Mouse (Mus musculus): ENCODE measurements around the gene Tomm6. TPM values are rescaled to one million over a fixed set of nuclear protein-coding genes. Genes with fewer than 3 reads are reported as not detected.

Tomm6 gene
- total and polyA plus RNA-seq, 2 experiments from 2014 or later, result 73.9 to 329 TPM

DNA sequence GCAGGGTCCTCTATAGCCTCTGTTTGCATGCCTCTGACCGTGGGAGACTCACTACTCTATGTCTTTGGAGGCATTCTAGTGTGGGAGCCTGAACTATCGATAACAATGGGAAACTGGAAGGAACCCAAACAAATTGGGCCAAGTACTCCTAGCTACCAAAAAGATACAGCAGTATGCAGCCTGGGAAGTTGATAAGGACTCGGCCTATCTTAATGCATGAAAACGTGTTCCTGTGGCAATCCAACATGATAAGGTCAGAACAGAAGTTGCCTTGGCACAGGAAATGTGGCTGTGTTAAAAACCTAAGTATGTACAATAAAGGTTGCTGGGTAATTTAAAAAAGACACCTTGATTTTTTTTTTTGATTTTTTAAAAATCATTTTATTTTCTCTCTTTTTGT, 33.0 kb upstream of the Tomm6 start:
- TF ChIP-seq CTCF (IDR thresholded peaks at IDR 0.05; ENCODE audit: low read depth), result no peak

DNA sequence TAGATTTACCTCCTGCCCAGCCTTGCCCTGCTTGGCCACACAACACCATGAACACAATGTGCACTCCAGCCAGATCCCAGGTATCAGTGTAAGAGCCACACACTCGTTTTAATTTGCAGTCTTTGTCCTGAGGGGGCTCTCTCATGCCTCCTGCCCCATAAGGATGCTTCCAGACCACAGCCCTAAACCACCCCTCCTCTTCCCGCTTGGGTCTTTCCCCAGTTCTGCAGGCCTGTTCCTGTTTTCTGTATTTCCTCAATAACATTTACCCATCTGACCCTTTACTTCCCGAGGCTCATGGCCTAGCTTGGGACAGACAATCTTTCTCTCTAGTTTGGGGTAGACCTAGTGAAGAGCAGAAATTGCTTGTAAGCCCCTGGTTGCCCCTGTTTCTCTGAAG, 26.9 kb upstream of the Tomm6 start:
- H3K27me3 ChIP-seq (ENCODE audit: insufficient read depth, low read length), result no peaks in the 10 kb centered on the region
- H3K4me3 ChIP-seq (ENCODE audit: low read depth, low read length), result no peak overlapping the region
- no peaks in the 10 kb centered on the region for H3K4me1 ChIP-seq (ENCODE audit: insufficient read depth)
- ATAC-seq, result no peak
- H3K9ac ChIP-seq, result no peak overlapping the region
- WGBS, result 66% methylated on average over 3 of the region's 3 CpGs
- H3K4me2 ChIP-seq (ENCODE audit: low read depth), result no peak overlapping the region
- TF ChIP-seq CTCF (IDR thresholded peaks at IDR 0.05; ENCODE audit: low read depth), result no peak
- no peaks in the 10 kb centered on the region for H3K9me3 ChIP-seq (ENCODE audit: low read length)
- H3K27ac ChIP-seq (ENCODE audit: low read depth, low read length), result no peak overlapping the region
- no peak for DNase-seq
- no peaks in the 10 kb centered on the region for H3K36me3 ChIP-seq (ENCODE audit: insufficient read depth)

More for the DNA sequence above, 33.0 kb upstream of the Tomm6 start:
- no peak overlapping the region for H3K4me2 ChIP-seq (ENCODE audit: low read depth)
- H3K9me3 ChIP-seq (ENCODE audit: low read length), result no peaks in the 10 kb centered on the region
- no peak overlapping the region for H3K27ac ChIP-seq (ENCODE audit: low read depth, low read length)
- H3K27me3 ChIP-seq (ENCODE audit: insufficient read depth, low read length), result no peaks in the 10 kb centered on the region
- no peaks in the 10 kb centered on the region for H3K4me1 ChIP-seq (ENCODE audit: insufficient read depth)
- DNase-seq (no peak), ATAC-seq (no peak)
- no peaks in the 10 kb centered on the region for H3K36me3 ChIP-seq (ENCODE audit: insufficient read depth)
- 75% methylated on average over 4 of the region's 4 CpGs for WGBS
- no peak overlapping the region for H3K9ac ChIP-seq
- no peak overlapping the region for H3K4me3 ChIP-seq (ENCODE audit: low read depth, low read length)

DNA sequence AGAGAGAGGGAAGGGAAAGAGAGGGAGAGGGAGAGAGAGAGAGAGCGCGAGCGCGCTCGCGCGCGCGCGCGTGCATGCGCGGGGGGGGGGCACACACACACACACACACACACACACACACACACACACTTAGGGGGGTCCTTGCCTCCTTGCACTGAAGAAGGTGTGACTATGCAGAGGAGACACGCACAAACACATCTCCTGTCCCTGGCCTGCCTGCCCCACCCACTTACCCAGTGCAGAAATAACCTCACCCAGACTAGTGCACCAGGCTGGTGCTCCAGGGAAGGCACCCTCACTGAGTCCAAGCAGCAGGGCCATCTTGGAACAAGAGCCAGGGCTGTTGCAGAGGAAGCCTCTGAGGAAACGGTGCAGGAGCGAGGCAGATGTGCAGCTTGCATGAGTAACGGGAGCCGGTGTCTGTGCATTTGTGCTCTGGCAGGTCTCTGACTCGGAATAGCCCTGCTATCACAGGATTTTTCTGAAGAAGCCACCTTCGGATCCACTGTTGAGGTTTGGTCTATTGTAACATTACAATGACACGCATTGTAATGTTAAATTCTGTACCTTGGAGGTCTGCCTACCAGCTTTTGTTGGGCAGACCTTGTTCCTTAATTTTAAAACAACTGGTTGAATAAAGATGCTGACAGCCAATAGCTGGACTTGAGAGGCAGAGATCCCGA, 24.8 kb upstream of the Tomm6 start:
- Histone ChIP-seq H3K4me1 (ENCODE audit: insufficient read depth) (no peaks in the 10 kb centered on the region), H3K4me2 (ENCODE audit: low read depth) (0 out of 2 replicates have a peak overlapping the region, but pooled peaks have one; percentile 5), H3K9ac (no peak overlapping the region; the same call in 1 of the 2 replicates), H3K27ac (ENCODE audit: low read depth, low read length) (no peak overlapping the region), H3K27me3 (ENCODE audit: insufficient read depth, low read length) (no peaks in the 10 kb centered on the region), H3K4me3 (ENCODE audit: low read depth, low read length) (no peak overlapping the region), H3K9me3 (ENCODE audit: low read length) (no peaks in the 10 kb centered on the region), H3K36me3 (ENCODE audit: insufficient read depth) (no peaks in the 10 kb centered on the region)
- no peak for ATAC-seq
- DNase-seq, result no peak
- no peak for TF ChIP-seq CTCF (IDR thresholded peaks at IDR 0.05; ENCODE audit: low read depth)
- 48% methylated on average over 22 of the region's 22 CpGs for WGBS

DNA sequence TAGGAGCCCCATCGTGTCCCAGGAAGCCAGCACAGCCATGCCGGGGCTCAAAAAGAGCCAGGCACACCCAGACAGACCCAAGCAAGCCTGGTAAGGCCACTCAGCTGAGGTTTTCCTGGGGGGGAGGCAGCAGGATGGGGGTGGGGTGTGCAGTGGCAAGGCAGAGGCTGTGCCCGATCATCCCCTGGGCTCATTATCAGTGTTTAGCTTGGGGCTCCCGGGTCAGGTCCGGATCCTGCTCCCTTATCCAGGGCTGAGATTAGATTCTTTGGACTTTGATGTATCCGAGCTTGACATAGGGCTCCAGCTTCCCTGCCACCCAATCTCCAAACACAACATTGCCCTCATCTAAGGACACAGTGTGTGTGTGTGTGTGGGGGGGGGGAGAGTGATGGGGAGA, 23.7 kb upstream of the Tomm6 start:
- TF ChIP-seq CTCF (IDR thresholded peaks at IDR 0.05; ENCODE audit: low read depth), result no peak
- Histone ChIP-seq H3K4me1 (ENCODE audit: insufficient read depth) (no peaks in the 10 kb centered on the region), H3K9ac (no peak overlapping the region), H3K36me3 (ENCODE audit: insufficient read depth) (no peaks in the 10 kb centered on the region), H3K4me3 (ENCODE audit: low read depth, low read length) (no peak overlapping the region), H3K9me3 (ENCODE audit: low read length) (no peaks in the 10 kb centered on the region), H3K27me3 (ENCODE audit: insufficient read depth, low read length) (no peaks in the 10 kb centered on the region), H3K4me2 (ENCODE audit: low read depth) (no peak overlapping the region), H3K27ac (ENCODE audit: low read depth, low read length) (no peak overlapping the region)
- ATAC-seq (no peak), DNase-seq (no peak)
- 74% methylated on average over 6 of the region's 6 CpGs for WGBS

DNA sequence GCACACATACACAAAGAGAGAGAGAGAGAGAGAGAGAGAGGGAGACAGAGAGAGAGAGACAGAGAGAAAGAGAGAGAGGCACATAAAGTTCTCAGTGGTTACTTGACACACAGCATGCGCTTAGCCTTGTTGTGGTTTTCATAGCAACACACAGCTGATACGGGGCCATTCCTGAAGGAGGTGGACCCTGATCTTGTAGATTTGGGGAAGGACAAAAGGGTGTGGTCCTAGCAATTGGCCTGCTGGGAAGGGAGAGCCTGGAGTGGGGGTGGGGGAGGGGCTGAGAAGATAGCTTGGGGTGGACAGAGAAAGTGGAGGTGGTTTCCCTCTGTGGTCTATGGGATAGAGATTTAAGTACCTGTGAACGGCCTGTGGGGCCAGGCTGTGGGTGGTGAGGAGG, 21.9 kb upstream of the Tomm6 start:
- H3K27ac ChIP-seq (ENCODE audit: low read depth, low read length), result no peak overlapping the region
- H3K36me3 ChIP-seq (ENCODE audit: insufficient read depth), result no peaks in the 10 kb centered on the region
- H3K9me3 ChIP-seq (ENCODE audit: low read length), result no peaks in the 10 kb centered on the region
- no peak overlapping the region for H3K4me2 ChIP-seq (ENCODE audit: low read depth)
- 84% methylated on average over 3 of the region's 3 CpGs for WGBS
- no peaks in the 10 kb centered on the region for H3K4me1 ChIP-seq (ENCODE audit: insufficient read depth)
- ATAC-seq, result no peak
- H3K27me3 ChIP-seq (ENCODE audit: insufficient read depth, low read length), result no peaks in the 10 kb centered on the region
- no peak overlapping the region for H3K9ac ChIP-seq
- no peak overlapping the region for H3K4me3 ChIP-seq (ENCODE audit: low read depth, low read length)
- DNase-seq, result no peak
- no peak for TF ChIP-seq CTCF (IDR thresholded peaks at IDR 0.05; ENCODE audit: low read depth)

DNA sequence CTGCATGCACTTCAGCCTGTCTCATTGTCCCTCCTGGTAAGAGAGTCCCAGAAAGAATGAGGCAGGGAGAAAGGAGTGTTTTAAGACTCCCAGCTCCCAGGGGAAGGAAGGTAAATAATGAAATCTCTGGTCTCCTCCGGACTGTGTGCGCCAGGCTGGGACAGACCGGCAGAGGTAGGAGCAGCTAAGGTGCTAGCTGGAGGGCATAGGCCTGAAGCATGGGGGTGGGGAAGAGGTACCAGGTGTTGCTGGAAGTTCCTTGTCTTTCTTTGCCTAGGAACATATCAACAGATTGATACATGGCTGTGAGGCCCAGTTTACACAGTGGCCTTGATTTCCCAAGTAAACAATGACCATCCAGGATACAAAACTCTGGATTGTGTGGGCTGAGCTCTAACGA, 20.8 kb upstream of the Tomm6 start:
- H3K27me3 ChIP-seq (ENCODE audit: insufficient read depth, low read length), result no peaks in the 10 kb centered on the region
- no peak for DNase-seq
- H3K4me1 ChIP-seq (ENCODE audit: insufficient read depth), result no peaks in the 10 kb centered on the region
- TF ChIP-seq CTCF (IDR thresholded peaks at IDR 0.05; ENCODE audit: low read depth), result no peak
- H3K27ac ChIP-seq (ENCODE audit: low read depth, low read length), result no peak overlapping the region
- no peak overlapping the region for H3K4me2 ChIP-seq (ENCODE audit: low read depth)
- H3K36me3 ChIP-seq (ENCODE audit: insufficient read depth), result no peaks in the 10 kb centered on the region
- no peak overlapping the region for H3K4me3 ChIP-seq (ENCODE audit: low read depth, low read length)
- no peaks in the 10 kb centered on the region for H3K9me3 ChIP-seq (ENCODE audit: low read length)
- no peak overlapping the region for H3K9ac ChIP-seq
- WGBS, result 72% methylated on average over 4 of the region's 4 CpGs
- ATAC-seq, result no peak

DNA sequence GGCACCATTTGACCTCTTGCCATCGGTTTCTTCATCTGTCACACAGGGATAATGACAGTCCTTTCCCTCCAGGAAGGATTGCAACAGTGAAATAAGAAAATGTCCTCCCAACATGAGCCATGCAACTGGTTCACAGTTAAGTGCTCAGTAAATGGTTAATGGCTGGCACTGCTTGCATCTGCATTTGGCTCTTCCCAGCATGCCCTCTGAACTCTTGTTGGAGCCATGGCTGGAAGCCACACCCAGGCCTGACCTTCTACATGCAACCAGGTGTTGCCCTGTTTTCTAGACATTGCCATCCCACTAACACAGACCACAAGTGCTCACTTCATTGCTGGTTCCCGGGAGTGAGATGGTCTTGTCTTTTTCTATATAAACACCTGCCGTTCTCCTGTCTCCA, 19.8 kb upstream of the Tomm6 start:
- ATAC-seq (no peak), DNase-seq (no peak)
- Histone ChIP-seq H3K4me1 (ENCODE audit: insufficient read depth) (no peaks in the 10 kb centered on the region), H3K27ac (ENCODE audit: low read depth, low read length) (no peak overlapping the region), H3K9me3 (ENCODE audit: low read length) (no peaks in the 10 kb centered on the region), H3K36me3 (ENCODE audit: insufficient read depth) (peaks cover 10% of the 10 kb centered on the region), H3K27me3 (ENCODE audit: insufficient read depth, low read length) (no peaks in the 10 kb centered on the region), H3K4me3 (ENCODE audit: low read depth, low read length) (no peak overlapping the region), H3K9ac (no peak overlapping the region), H3K4me2 (ENCODE audit: low read depth) (no peak overlapping the region)
- WGBS, result 72% methylated on average over 3 of the region's 3 CpGs
- no peak for TF ChIP-seq CTCF (IDR thresholded peaks at IDR 0.05; ENCODE audit: low read depth)

Measured in forebrain, postnatal 0 days (tissue).